Mouse (Mus musculus): ENCODE data around the gene Adam23.

Adam23 gene

DNA sequence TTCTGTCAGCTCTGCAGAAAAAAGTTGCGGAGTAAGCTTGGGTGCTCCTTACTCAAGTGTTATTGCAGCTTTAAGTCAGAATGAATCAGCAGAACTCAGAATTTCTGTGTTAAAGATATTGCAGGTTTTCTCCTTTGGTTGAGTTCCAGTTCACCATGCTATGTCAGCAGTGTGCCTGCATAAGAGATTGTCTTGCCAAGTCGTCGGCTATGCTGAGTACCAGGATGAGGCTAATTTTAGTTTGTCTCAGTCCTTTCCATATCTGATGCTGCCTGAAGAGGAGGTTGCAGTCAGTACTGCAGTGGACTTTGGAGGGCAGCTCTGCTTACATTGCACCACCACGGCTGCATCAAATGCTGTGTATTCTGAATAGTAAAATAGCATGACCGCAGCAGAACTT is 33.3 kb downstream of the Adam23 start:
- DNase-seq (ENCODE audit: extremely low read depth, low read depth): no peak

- DNase-seq (ENCODE audit: extremely low read depth, low read depth): no peak
These were observed 39.0 kb downstream of the Adam23 start for GRCm38 (mm10) chr1:63484646-63485045.

GRCm38 (mm10) chr1:63486646-63487045 is 41.0 kb downstream of the Adam23 start:
- no peak for DNase-seq (ENCODE audit: extremely low read depth, low read depth)

DNA sequence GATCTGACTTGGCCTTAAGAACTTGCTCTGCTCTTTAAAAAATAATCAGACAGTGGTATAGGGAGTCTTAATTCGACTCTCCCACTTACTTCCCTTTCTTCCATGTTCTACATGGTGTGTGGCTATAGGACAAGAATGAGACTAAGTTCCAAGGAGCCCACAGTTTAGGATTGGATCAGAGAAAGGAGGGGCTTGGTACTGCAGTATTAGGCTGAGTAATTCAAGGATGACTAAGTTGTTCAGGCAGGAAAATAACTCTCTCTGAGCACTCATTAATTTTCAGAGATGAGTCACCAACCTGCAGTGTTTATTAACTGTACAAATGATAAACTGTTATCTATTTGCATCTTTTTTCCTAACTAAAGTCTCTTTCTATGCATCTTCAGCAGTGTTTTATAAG is 45.3 kb downstream of the Adam23 start:
- no peak for DNase-seq (ENCODE audit: extremely low read depth, low read depth)

- DNase-seq (ENCODE audit: extremely low read depth, low read depth): no peak
These were observed 47.6 kb downstream of the Adam23 start for GRCm38 (mm10) chr1:63493325-63493724.

- no peak for DNase-seq (ENCODE audit: extremely low read depth, low read depth)
These were observed 61.7 kb downstream of the Adam23 start for GRCm38 (mm10) chr1:63507386-63507785.

DNA sequence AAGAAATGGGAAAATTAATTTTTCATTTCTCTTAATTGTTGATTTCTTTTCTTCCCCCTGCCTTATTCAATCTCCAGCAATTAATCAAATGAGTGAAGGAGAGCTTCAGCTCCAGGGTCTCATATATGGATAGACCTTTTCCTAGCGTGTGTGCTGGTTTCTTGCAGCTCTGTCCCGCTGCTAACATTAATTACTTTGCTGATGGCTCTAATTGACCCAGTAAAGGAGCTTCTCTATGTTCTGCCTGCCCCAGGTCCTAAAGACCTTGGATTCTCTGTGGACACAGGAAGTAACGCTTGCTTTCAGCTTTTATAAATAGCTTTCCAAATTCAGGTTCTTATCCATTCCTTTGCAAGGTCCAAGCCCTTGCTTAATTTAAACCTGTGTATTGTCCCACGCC is 63.1 kb downstream of the Adam23 start:
- DNase-seq (ENCODE audit: extremely low read depth, low read depth): no peak

GRCm38 (mm10) chr1:63511416-63511815 is 65.7 kb downstream of the Adam23 start:
- no peak for DNase-seq (ENCODE audit: extremely low read depth, low read depth)

- no peak for DNase-seq (ENCODE audit: extremely low read depth, low read depth)
These were observed 72.1 kb downstream of the Adam23 start for GRCm38 (mm10) chr1:63517800-63518199.

DNA sequence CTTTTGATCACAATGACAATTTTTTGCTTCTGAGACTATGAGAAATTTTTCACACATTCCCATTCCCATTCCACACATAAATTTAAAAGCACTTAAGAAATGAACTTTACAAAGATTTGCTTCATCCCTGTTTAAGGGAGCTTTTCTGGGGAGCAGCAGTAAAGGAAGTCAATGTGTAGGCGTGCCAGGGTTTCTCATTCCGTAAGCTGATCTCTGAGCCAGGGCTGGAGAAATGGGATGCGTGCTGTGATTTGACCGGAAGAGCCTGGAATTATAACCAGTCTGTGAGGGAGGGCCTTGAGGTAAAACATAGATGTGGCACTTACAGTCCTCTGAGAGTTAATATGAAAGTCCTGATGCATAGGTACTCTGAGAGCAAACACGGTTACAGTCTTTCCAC is 73.1 kb downstream of the Adam23 start:
- DNase-seq (ENCODE audit: extremely low read depth, low read depth): no peak

DNA sequence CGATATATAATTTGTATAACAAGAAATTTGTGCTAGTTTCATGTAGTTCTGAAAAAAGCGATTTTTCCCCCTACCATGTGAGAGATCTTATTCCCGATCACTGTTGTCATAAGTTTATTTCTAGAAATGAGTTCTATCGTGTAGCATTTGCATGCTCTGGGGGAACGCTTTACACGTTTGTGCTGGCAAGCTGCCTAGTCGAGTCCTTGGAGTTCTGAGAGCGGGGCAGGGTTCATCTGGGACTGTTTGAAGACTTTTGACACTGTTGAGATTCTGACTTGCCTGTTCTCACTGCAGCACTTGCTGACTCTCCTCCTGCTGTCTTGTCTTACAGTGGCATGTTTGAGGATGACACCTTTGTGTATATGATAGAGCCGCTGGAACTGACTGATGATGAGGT is 84.2 kb downstream of the Adam23 start:
- DNase-seq (ENCODE audit: extremely low read depth, low read depth): no peak

DNA sequence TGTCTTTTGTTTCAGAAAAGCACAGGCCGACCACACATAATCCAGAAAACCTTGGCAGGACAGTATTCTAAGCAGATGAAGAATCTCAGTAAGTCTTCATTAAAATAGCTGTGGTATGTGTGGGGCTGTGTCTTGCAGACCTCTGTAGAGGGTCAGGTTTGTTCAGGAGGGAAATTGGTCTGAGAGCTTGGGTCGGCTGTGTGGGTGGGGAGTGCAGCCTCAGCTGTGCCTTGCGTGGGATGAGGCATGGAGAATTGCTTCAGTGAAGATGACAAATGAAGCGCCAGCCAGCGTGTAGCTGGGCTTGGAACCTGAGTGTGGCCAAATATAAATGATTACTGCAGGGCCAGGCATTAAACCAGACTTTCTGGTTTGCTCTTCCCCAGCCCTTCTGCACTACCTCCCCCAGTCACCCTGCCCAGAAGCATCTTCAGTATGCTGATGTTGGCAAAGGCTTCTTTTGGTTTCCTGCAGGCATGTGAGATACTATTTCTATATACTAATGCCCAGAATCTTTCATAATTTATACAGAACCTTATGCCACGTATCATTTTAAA is 88.7 kb downstream of the Adam23 start:
- no peak for DNase-seq (ENCODE audit: extremely low read depth, low read depth)

DNA sequence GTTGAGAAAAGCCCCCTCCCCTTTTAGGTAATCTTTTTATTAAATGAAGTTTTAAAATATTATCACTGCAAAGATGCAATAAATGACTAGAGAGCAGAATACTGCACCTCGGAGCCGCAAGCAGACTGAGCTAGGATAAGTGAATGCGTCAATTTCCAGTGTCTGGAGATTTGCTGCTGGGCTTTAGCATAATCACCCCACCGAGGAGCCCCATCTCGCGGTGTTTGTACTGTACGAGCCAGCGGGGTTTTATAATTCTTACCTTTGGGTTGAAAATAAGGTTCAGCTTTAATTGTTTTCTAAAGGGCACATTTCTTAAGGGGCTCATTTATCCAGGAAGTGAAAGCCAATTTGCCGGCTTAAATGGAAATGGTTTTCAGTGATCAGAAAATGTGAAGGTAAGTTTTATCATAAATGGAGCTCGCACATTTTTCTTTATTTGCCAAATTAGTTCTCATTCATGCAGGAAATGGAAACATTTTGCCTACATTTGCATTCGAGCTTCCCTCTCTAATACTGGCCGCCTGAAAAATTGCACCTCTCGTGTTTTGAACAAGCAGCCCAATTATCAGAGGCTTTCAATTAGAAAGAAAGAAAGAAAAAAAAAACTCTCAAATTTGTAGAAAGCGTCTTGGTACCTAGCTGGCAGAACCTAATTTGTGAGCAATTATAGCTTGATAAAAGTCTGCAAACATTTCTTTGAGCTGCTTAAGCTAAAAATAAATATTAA is 94.4 kb downstream of the Adam23 start:
- no peak for DNase-seq (ENCODE audit: extremely low read depth, low read depth)

- no peak for DNase-seq (ENCODE audit: extremely low read depth, low read depth)
These were observed 98.4 kb downstream of the Adam23 start for GRCm38 (mm10) chr1:63544122-63544521.

DNA sequence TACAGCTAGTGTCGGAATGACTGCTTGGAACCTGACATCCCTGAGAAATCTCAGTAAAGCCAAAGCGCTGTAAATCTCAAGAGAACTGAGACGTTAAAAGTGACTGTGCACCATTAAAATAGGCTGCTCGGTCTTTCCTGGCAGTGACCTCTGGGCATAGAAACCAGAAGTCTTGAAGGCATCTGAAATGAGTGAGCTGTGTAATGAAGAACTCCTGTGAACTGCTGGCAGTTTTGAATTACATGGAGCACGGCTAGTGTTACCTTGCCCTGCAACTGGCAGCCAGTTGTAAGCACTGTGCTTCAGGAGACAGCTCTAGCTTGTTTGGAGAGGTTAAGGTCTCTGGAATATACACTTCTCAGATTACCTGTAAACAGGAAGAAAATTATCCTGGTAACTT is 107.3 kb downstream of the Adam23 start:
- no peak for DNase-seq (ENCODE audit: extremely low read depth, low read depth)

GRCm38 (mm10) chr1:63561772-63562520 is 116.3 kb downstream of the Adam23 start:
- DNase-seq (ENCODE audit: extremely low read depth, low read depth): no peak

DNA sequence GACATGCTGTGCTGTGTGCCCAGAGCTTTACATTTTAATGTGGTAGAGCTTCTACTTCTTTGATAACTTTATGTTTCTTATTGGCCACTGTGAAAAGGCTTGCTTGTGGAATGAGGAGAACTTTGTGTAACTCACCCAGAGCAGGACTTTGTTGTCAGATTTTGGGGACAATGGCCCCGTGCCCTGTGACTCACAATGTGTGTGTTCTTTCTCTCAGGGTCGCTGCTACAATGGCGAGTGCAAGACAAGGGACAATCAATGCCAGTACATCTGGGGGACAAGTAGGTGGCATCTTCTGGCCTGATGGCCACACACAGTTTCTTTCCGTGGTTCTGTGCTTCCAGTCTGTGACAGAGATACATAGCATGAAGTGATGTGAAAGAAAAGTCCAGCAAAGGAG is 118.2 kb downstream of the Adam23 start:
- DNase-seq (ENCODE audit: extremely low read depth, low read depth): no peak

DNA sequence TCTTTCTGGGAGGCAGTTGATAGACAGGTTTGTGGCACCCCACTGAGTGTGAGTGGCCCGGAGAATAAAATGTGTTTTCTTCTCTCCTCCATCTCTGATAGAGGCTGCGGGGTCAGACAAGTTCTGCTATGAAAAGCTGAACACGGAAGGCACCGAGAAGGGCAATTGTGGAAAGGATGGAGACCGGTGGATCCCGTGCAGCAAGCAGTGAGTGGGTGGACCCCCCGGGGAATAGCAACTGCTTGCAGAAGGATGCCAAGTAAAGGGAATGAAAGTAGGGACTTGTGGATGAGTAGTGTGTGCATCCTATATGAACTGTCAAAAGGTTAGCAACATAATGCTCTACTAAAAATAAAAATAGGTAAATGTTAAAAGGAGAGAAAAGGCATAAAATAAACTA is 120.8 kb downstream of the Adam23 start:
- DNase-seq (ENCODE audit: extremely low read depth, low read depth): no peak

GRCm38 (mm10) chr1:63567031-63567430 is 121.3 kb downstream of the Adam23 start:
- DNase-seq (ENCODE audit: extremely low read depth, low read depth): no peak

DNA sequence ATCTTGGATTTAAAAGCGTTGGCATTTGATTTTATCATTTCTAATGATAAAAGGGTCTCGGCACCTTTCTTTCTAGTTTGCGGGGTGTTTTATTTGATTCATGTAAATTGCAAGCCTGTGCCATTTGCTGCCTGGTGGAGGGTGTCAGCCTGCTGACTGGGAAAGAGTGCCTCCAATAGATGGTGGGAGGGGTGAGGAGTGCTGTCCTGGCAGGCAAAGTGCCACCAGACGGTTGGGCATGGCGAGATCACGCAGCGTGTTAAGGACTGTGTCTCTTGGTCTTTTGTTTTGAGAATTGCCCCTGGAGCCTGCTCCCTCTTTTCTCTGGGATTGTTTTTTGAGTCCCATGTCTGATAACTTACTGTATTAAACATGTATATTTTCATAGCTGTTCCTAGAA is 126.5 kb downstream of the Adam23 start:
- no peak for DNase-seq (ENCODE audit: extremely low read depth, low read depth)

DNA sequence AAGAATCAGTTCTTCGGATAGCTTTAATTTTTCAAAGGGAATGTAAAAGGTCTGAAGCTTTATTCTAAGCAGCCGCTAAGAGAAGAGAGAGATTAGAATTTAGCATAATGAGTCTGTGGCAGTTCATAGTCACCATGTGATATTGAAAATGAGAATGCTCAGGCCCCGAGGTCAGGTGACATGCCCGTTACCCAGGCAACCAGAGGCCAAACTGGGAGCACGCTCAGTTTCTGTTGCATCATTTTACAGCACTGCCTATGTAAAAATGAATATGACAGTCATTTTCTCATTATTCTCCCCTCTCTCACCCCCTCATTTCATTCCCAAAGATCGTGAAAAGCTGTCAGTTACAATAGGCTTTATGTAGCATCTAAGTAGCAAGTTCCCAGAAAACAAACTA is 127.7 kb downstream of the Adam23 start:
- no peak for DNase-seq (ENCODE audit: extremely low read depth, low read depth)

DNA sequence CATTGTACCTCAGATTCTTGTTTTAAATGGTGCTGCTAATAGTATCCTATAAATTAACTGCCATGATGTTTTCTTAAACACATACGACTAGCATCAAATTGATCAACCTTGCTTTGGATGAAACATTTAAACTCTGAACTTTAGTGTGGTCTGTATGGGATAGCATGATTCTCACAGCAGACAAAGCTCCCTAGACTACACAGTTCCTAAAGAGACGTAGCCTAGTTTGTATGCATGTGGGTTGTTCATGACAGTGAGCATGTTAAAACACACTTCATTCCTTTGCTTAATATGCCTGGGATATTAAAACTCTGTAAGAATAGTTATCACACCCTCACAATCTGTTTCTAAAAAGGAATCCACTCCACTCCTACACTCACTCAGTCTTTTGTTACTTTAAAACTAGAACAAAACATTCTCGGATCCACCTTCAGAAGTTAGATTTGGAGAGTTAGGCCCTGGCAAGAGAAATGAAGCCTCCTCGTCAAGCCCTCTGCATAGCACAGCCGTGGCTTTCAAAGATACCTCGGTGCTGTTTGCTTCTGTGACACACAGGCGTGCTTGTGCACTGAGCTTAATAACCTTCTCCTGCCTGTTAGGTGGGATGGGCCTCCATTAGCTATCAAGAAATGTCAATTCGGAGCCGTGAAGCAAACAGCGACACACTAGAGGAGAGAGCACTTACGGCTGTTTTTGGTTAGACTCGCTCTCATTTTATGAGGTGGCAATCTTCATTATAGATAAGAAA is 128.3 kb downstream of the Adam23 start:
- DNase-seq (ENCODE audit: extremely low read depth, low read depth): no peak
